Mouse (Mus musculus): ENCODE measurements around the gene Ddx55. TPM values are rescaled to one million over a fixed set of nuclear protein-coding genes. Genes with fewer than 3 reads are reported as not detected.

Ddx55 gene
- total and polyA plus RNA-seq, 3 experiments: 5.3 to 7.5 (median 6.2) TPM

- H3K27ac ChIP-seq: peak overlapping the region; percentile 78
- H3K27me3 ChIP-seq (ENCODE audit: control insufficient read depth, insufficient read depth, low read length): no peaks in the 10 kb centered on the region
- H3K9ac ChIP-seq (ENCODE audit: low read depth, low read length): no peak overlapping the region
- no peak overlapping the region for H3K4me3 ChIP-seq
- intact Hi-C loops (cut with DNase I): loop anchor here (2.0 kb wide), 1 partner anchor 19 kb away; no protein-coding TSS in a partner anchor
- WGBS: 58% methylated on average over 12 of the region's 12 CpGs
- H3K79me2 ChIP-seq (replicated peaks; ENCODE audit: control insufficient read depth, insufficient read depth, low read length): no peaks in the 10 kb centered on the region
- peak; percentile 76 to 86 for DNase-seq
- TF ChIP-seq EP300 (IDR thresholded peaks at IDR 0.05; ENCODE audit: insufficient read depth, low read depth, low read length): peak; percentile 99
- peak; percentile 43; the same call in 1 of the 2 replicates for TF ChIP-seq POLR2A (IDR thresholded peaks at IDR 0.05; ENCODE audit: insufficient read depth, low read depth, low read length)
- TF ChIP-seq CTCF (IDR thresholded peaks at IDR 0.05): no peak
- H3K36me3 ChIP-seq (ENCODE audit: control insufficient read depth, insufficient read depth, low read length): no peaks in the 10 kb centered on the region
- H3K4me1 ChIP-seq (ENCODE audit: control insufficient read depth, insufficient read depth, low read length): peaks cover 6% of the 10 kb centered on the region
Measured at GRCm38 (mm10) chr5:124509742-124510237, 42.9 kb upstream of the Ddx55 start.

- H3K27me3 ChIP-seq (ENCODE audit: control insufficient read depth, insufficient read depth, low read length): no peaks in the 10 kb centered on the region
- TF ChIP-seq POLR2A (IDR thresholded peaks at IDR 0.05; ENCODE audit: insufficient read depth, low read depth, low read length) (0 out of 2 replicates have a peak, but pooled peaks have one; percentile 15), EP300 (IDR thresholded peaks at IDR 0.05; ENCODE audit: insufficient read depth, low read depth, low read length) (peak; percentile 25; the same call in 1 of the 2 replicates), CTCF (IDR thresholded peaks at IDR 0.05) (no peak)
- peaks cover 6% of the 10 kb centered on the region for H3K4me1 ChIP-seq (ENCODE audit: control insufficient read depth, insufficient read depth, low read length)
- peak overlapping the region; percentile 4; the same call in 1 of the 2 replicates for H3K9ac ChIP-seq (ENCODE audit: low read depth, low read length)
- DNase-seq: peak in 1 of 2 experiments; percentile 56
- peak overlapping the region; percentile 78 for H3K27ac ChIP-seq
- 67% methylated on average over 10 of the region's 10 CpGs for WGBS
- 0 out of 2 replicates have a peak, but pooled peaks cover 2% of the 10 kb centered on the region for H3K79me2 ChIP-seq (replicated peaks; ENCODE audit: control insufficient read depth, insufficient read depth, low read length)
- intact Hi-C loops (cut with DNase I): loop anchor here (2.0 kb wide), 1 partner anchor 18 kb away; no protein-coding TSS in a partner anchor
- H3K36me3 ChIP-seq (ENCODE audit: control insufficient read depth, insufficient read depth, low read length): no peaks in the 10 kb centered on the region
- H3K4me3 ChIP-seq: no peak overlapping the region
Measured at GRCm38 (mm10) chr5:124510536-124511050, 42.1 kb upstream of the Ddx55 start.

GRCm38 (mm10) chr5:124515789-124516188 is 36.9 kb upstream of the Ddx55 start:
- 63% methylated on average over 5 of the region's 5 CpGs for WGBS
- intact Hi-C loops (cut with DNase I): no loop called here
- Histone ChIP-seq H3K36me3 (ENCODE audit: control insufficient read depth, insufficient read depth, low read length) (no peaks in the 10 kb centered on the region), H3K27me3 (ENCODE audit: control insufficient read depth, insufficient read depth, low read length) (no peaks in the 10 kb centered on the region), H3K4me3 (no peak overlapping the region), H3K4me1 (ENCODE audit: control insufficient read depth, insufficient read depth, low read length) (peaks cover 2% of the 10 kb centered on the region; the same call in 1 of the 2 replicates), H3K27ac (no peak overlapping the region), H3K9ac (ENCODE audit: low read depth, low read length) (no peak overlapping the region), H3K79me2 (replicated peaks; ENCODE audit: control insufficient read depth, insufficient read depth, low read length) (peaks cover 5% of the 10 kb centered on the region)
- DNase-seq: no peak
- TF ChIP-seq POLR2A (IDR thresholded peaks at IDR 0.05; ENCODE audit: insufficient read depth, low read depth, low read length) (no peak), CTCF (IDR thresholded peaks at IDR 0.05) (no peak), EP300 (IDR thresholded peaks at IDR 0.05; ENCODE audit: insufficient read depth, low read depth, low read length) (no peak)

GRCm38 (mm10) chr5:124518648-124519047 is 34.0 kb upstream of the Ddx55 start:
- peak; percentile 39 for TF ChIP-seq CTCF (IDR thresholded peaks at IDR 0.05)
- TF ChIP-seq POLR2A (IDR thresholded peaks at IDR 0.05; ENCODE audit: insufficient read depth, low read depth, low read length): no peak
- no peak for TF ChIP-seq EP300 (IDR thresholded peaks at IDR 0.05; ENCODE audit: insufficient read depth, low read depth, low read length)
- WGBS: 80% methylated on average over 10 of the region's 10 CpGs
- Histone ChIP-seq H3K4me3 (no peak overlapping the region), H3K9ac (ENCODE audit: low read depth, low read length) (no peak overlapping the region), H3K36me3 (ENCODE audit: control insufficient read depth, insufficient read depth, low read length) (no peaks in the 10 kb centered on the region), H3K79me2 (replicated peaks; ENCODE audit: control insufficient read depth, insufficient read depth, low read length) (peaks cover 7% of the 10 kb centered on the region), H3K4me1 (ENCODE audit: control insufficient read depth, insufficient read depth, low read length) (peaks cover 1% of the 10 kb centered on the region; the same call in 1 of the 2 replicates), H3K27me3 (ENCODE audit: control insufficient read depth, insufficient read depth, low read length) (no peaks in the 10 kb centered on the region), H3K27ac (peak overlapping the region; percentile 38)
- intact Hi-C loops (cut with DNase I): no loop called here
- no peak for DNase-seq

- H3K27ac ChIP-seq: no peak overlapping the region; the same call in 1 of the 2 replicates
- no peaks in the 10 kb centered on the region for H3K27me3 ChIP-seq (ENCODE audit: control insufficient read depth, insufficient read depth, low read length)
- TF ChIP-seq EP300 (IDR thresholded peaks at IDR 0.05; ENCODE audit: insufficient read depth, low read depth, low read length) (no peak), CTCF (IDR thresholded peaks at IDR 0.05) (no peak), POLR2A (IDR thresholded peaks at IDR 0.05; ENCODE audit: insufficient read depth, low read depth, low read length) (no peak)
- intact Hi-C loops (cut with DNase I): no loop called here
- H3K79me2 ChIP-seq (replicated peaks; ENCODE audit: control insufficient read depth, insufficient read depth, low read length): peaks cover 9% of the 10 kb centered on the region
- H3K4me3 ChIP-seq: no peak overlapping the region
- H3K9ac ChIP-seq (ENCODE audit: low read depth, low read length): no peak overlapping the region
- no peaks in the 10 kb centered on the region for H3K36me3 ChIP-seq (ENCODE audit: control insufficient read depth, insufficient read depth, low read length)
- no peak for DNase-seq
- 84% methylated on average over 4 of the region's 4 CpGs for whole genome bisulfite sequencing
- peaks cover 1% of the 10 kb centered on the region; the same call in 1 of the 2 replicates for H3K4me1 ChIP-seq (ENCODE audit: control insufficient read depth, insufficient read depth, low read length)
Measured at GRCm38 (mm10) chr5:124521588-124521987, 31.1 kb upstream of the Ddx55 start.

GRCm38 (mm10) chr5:124523032-124523431 is 29.6 kb upstream of the Ddx55 start:
- Histone ChIP-seq H3K4me1 (ENCODE audit: control insufficient read depth, insufficient read depth, low read length) (peaks cover 1% of the 10 kb centered on the region; the same call in 1 of the 2 replicates), H3K4me3 (no peak overlapping the region), H3K9ac (ENCODE audit: low read depth, low read length) (no peak overlapping the region), H3K79me2 (replicated peaks; ENCODE audit: control insufficient read depth, insufficient read depth, low read length) (peaks cover 6% of the 10 kb centered on the region), H3K36me3 (ENCODE audit: control insufficient read depth, insufficient read depth, low read length) (peaks cover 4% of the 10 kb centered on the region; the same call in 1 of the 2 replicates), H3K27ac (no peak overlapping the region), H3K27me3 (ENCODE audit: control insufficient read depth, insufficient read depth, low read length) (no peaks in the 10 kb centered on the region)
- peak; percentile 55 for TF ChIP-seq CTCF (IDR thresholded peaks at IDR 0.05)
- no peak for TF ChIP-seq EP300 (IDR thresholded peaks at IDR 0.05; ENCODE audit: insufficient read depth, low read depth, low read length)
- no peak for TF ChIP-seq POLR2A (IDR thresholded peaks at IDR 0.05; ENCODE audit: insufficient read depth, low read depth, low read length)
- DNase-seq: no peak
- intact Hi-C loops (cut with DNase I): no loop called here
- WGBS: 95% methylated on average over 8 of the region's 8 CpGs

All from heart, adult 2 months (tissue).